Mouse (Mus musculus) megakaryocyte, embryonic 14.5 days (primary cell): ENCODE data around the gene Tubg2. TPM values are rescaled to one million over a fixed set of nuclear protein-coding genes. Genes with fewer than 3 reads are reported as not detected.

Source experiments
- H3K27me3 ChIP-seq: replicated peaks from 2 replicates; pipeline ENCODE3; 2012; ENCODE audit warnings: inconsistent platforms
- H3K36me3 ChIP-seq: replicated peaks from 2 replicates; pipeline ENCODE3; 2012; ENCODE audit warnings: low read length, inconsistent platforms, mixed read lengths
- H3K4me1 ChIP-seq: 2 replicates; pipeline ENCODE4 v1.6.1; 2012; ENCODE audit warnings: inconsistent platforms
- H3K4me3 ChIP-seq: replicated peaks from 2 replicates; pipeline ENCODE3; 2012; ENCODE audit warnings: moderate library complexity, mild to moderate bottlenecking, inconsistent platforms
- H3K9me3 ChIP-seq: 2 replicates; pipeline ENCODE4 v1.6.1; 2012; ENCODE audit warnings: inconsistent platforms
- FLI1 ChIP-seq: IDR thresholded peaks from 2 replicates; pipeline ENCODE4 v1.6.1; 2012; ENCODE audit warnings: low read length, inconsistent platforms, mixed read lengths
- GATA1 ChIP-seq: IDR thresholded peaks from 3 replicates; pipeline ENCODE4 v1.6.1; 2012; ENCODE audit warnings: mixed read lengths, low read length, inconsistent platforms, borderline replicate concordance
- polyA plus RNA-seq: library from polyadenylated mRNA; stranded (reverse); fragments of >175 nt; gene quantifications from 2 replicates; pipeline ENCODE4 v1.2.3, GENCODE M21; 2012; ENCODE audit warnings: low replicate concordance; ENCODE audit not compliant: insufficient read depth

Tubg2 gene
- not detected in 2 replicates for polyA plus RNA-seq

DNA sequence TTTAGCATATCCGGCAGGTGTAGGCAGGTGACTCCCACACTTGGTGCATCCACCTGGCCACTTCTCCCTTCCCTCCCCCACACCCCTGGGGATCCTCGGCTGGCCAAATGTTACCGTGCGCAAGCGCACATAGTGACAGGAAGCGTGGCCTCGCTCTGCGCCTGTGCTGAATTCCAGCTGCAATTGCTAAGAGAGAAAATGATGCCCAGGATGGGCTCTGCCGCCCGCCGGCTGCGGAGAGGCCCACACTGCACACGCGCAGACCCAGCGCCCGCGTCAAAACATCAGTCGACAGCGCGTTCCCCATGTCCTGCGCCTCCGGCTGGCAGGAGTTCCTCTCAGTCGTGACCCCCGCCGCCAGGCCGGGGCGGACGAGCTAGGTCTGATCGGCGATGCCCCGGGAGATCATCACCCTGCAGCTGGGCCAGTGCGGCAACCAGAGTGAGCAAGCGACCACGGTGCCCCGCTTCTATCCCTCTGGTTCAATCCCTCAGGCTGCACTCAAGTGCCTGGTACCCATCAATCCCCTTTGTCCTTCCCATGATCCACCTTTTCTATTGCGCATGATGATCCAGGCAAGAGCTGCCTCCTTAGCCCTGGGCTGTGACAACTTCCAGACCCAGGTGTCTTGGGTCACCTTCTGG is at the start of gene Tubg2:
TSS of gene Tubg2 (plus strand) at position 180 of the 644 bp plus-strand sequence.
- peak within 1 kb of the TSS; percentile 85 for H3K4me3 ChIP-seq
- no peaks in the 10 kb centered on the region for H3K36me3 ChIP-seq
- H3K4me1 ChIP-seq, result peaks cover 8% of the 10 kb centered on the region
- TF ChIP-seq GATA1 (no peak), FLI1 (no peak)
- peaks cover 54% of the 10 kb centered on the region for H3K27me3 ChIP-seq
- peaks cover 12% of the 10 kb centered on the region for H3K9me3 ChIP-seq

DNA sequence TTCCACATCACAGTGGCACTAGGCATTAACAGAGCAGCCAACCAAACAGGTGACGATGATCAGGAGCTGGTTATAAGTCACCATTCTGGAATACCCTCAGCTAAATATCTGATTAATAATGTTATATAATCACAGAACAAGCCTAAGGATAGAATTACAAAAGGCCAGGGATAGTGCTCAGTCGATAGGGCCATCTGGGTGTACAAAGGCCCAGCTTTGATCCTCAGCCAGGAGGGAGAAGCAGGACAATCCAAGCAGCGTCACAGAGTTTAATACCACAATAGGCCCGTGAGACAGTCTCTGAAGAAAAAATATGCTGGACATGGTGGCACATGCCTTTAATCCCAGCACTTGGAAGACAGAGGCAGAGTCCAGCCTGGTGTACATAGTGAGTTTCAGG is 46.4 kb upstream of the Tubg2 start:
- H3K9me3 ChIP-seq, result peaks cover 5% of the 10 kb centered on the region
- H3K36me3 ChIP-seq, result peaks cover 63% of the 10 kb centered on the region
- H3K4me1 ChIP-seq, result peaks cover 33% of the 10 kb centered on the region
- H3K4me3 ChIP-seq, result no peak overlapping the region
- no peaks in the 10 kb centered on the region for H3K27me3 ChIP-seq
- no peak for TF ChIP-seq GATA1
- no peak for TF ChIP-seq FLI1

DNA sequence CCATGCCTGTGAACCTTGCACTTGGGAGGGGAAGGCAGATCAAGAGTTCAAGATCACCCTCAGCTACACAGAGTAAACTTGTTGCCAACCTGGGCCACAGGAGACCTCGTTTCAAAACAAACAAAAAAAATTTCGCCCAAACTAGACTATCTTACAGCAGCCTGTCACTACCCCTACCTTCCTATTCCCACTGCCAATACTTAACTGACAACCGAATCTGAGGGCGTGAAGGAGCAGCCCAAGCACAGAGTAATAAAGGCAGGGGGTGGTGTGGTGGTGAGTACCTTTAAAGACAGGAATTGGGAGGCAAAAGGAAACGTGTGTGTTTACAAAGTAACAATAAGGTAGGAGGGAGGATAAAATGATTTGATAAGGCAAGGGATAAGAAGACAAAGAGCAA is 45.0 kb upstream of the Tubg2 start:
- Histone ChIP-seq H3K4me1 (peaks cover 33% of the 10 kb centered on the region), H3K9me3 (peaks cover 5% of the 10 kb centered on the region), H3K27me3 (no peaks in the 10 kb centered on the region), H3K4me3 (no peak overlapping the region), H3K36me3 (peaks cover 60% of the 10 kb centered on the region)
- no peak for TF ChIP-seq GATA1
- TF ChIP-seq FLI1, result no peak

DNA sequence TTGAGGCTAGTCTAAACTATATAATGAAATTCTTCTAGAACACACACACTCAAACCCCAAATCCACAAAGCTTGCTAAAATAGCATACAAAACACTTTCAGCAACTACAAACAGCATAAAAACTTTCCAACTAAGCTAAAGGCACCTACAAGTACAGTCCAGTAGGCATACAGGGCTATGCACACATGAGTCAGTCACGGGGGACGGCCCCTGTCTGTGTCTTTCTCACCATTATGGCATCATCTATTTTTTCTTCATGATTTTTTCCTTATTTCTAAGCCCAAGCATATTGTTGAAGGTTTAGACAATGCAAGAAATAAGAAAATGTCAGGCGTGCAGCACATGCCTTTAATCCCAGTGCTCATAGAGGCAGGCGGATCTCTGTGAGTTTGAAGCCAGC is 44.5 kb upstream of the Tubg2 start:
- no peak for TF ChIP-seq FLI1

DNA sequence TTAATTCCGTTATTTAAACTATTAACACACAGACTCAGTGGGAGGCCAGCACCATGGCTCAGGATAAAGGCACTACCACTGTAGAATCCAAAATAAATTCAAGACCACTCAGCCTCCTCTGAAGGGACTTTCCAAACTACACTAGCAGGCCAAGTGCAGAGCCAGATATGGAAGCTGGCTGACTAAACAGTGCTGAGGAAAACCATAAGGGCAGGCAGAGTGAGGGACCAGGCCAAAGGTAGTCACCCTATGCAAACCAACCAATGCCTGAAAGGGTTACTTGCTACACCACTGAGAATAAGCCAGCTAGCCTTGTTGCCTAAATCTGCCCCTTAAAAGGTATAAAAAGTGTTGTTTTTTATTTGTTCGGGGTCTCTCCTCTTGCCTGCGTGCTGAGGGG is 43.5 kb upstream of the Tubg2 start:
- peaks cover 5% of the 10 kb centered on the region for H3K9me3 ChIP-seq
- H3K27me3 ChIP-seq, result no peaks in the 10 kb centered on the region
- no peak overlapping the region for H3K4me3 ChIP-seq
- TF ChIP-seq GATA1, result no peak
- TF ChIP-seq FLI1, result no peak
- peaks cover 47% of the 10 kb centered on the region for H3K4me1 ChIP-seq
- H3K36me3 ChIP-seq, result peaks cover 61% of the 10 kb centered on the region

More for the DNA sequence above, 44.5 kb upstream of the Tubg2 start:
- Histone ChIP-seq H3K27me3 (no peaks in the 10 kb centered on the region), H3K4me1 (peaks cover 37% of the 10 kb centered on the region), H3K36me3 (peaks cover 60% of the 10 kb centered on the region), H3K4me3 (no peak overlapping the region), H3K9me3 (peaks cover 5% of the 10 kb centered on the region)

DNA sequence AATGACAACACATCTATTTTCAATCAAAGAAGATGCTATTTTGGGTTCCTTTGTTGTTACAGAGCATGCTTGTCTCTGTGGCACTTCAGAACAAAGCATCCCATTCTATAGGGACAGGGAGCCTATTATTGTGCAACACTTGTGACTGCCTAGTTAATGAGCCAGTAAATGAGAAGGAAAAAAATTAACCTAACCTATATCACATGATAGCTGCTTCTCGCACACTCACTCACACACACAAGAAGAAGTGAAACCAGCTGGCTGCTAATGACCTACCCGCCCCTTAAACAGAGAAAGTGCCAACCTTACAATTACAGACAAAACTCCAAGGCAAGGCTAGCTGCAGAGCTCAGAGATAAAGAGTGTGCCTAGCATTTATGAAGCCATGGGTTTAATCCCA is 40.1 kb upstream of the Tubg2 start:
- Histone ChIP-seq H3K4me1 (peaks cover 64% of the 10 kb centered on the region), H3K36me3 (peaks cover 46% of the 10 kb centered on the region), H3K4me3 (peak overlapping the region; percentile 23), H3K27me3 (no peaks in the 10 kb centered on the region), H3K9me3 (peaks cover 5% of the 10 kb centered on the region)
- TF ChIP-seq GATA1 (no peak), FLI1 (no peak)

DNA sequence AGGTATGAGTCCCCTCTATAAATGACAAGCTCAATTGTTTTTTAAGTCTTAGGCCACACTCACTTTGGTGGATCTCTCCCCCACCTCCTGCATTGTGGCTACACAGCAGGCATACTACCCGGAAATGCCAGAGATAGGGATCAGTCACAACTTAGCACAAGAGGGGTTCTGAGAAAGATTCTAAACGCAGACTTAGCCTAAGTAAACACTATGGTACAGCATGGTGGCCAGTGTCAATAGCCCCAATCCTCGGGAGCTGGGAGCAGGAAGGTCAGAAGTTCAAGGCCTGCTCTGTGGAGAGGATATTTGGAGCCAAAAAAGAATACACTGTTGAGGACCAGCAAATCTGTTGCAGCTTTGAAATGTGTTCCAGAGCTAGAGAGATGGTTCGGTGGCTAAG is 37.6 kb upstream of the Tubg2 start:
- TF ChIP-seq FLI1 (no peak), GATA1 (no peak)
- peak overlapping the region; percentile 96 for H3K4me3 ChIP-seq
- H3K9me3 ChIP-seq, result peaks cover under 1% of the 10 kb centered on the region; the same call in 1 of the 2 replicates
- H3K36me3 ChIP-seq, result peaks cover 45% of the 10 kb centered on the region
- H3K27me3 ChIP-seq, result no peaks in the 10 kb centered on the region
- H3K4me1 ChIP-seq, result peaks cover 64% of the 10 kb centered on the region

DNA sequence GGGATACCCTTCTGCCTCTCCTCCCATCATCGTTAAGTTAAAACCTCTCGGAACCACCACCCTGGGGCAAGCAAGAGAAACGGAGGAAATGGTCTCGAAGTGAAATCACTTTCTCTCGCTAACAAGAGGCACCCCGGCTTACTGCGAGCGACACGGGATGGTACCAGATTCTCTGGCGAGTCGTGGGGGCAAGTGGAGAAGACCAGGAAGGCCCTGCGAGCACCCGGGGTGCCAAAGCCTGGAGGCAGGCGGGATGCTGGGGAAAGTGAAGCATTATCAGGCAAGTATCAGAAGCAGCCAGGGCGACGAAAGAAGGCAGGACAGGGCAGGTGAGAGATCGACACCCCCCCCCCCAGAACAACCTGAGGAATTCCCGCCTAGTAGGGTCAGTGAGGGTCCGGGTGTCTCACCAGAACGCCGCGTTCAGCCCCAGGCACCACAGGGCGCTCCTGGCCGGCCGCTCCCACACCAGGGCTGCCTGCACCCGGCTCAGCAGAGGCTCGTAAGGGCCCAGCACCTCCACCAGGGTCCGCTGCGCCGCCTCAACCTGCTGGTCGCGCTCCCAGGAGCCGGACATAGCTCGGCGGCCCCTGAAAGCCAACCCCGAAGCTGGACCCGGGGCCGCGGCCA is 36.5 kb upstream of the Tubg2 start:
- Histone ChIP-seq H3K9me3 (no peaks in the 10 kb centered on the region), H3K4me3 (peak overlapping the region; percentile 96), H3K4me1 (peaks cover 64% of the 10 kb centered on the region), H3K27me3 (no peaks in the 10 kb centered on the region), H3K36me3 (peaks cover 49% of the 10 kb centered on the region)
- TF ChIP-seq GATA1 (no peak), FLI1 (no peak)

DNA sequence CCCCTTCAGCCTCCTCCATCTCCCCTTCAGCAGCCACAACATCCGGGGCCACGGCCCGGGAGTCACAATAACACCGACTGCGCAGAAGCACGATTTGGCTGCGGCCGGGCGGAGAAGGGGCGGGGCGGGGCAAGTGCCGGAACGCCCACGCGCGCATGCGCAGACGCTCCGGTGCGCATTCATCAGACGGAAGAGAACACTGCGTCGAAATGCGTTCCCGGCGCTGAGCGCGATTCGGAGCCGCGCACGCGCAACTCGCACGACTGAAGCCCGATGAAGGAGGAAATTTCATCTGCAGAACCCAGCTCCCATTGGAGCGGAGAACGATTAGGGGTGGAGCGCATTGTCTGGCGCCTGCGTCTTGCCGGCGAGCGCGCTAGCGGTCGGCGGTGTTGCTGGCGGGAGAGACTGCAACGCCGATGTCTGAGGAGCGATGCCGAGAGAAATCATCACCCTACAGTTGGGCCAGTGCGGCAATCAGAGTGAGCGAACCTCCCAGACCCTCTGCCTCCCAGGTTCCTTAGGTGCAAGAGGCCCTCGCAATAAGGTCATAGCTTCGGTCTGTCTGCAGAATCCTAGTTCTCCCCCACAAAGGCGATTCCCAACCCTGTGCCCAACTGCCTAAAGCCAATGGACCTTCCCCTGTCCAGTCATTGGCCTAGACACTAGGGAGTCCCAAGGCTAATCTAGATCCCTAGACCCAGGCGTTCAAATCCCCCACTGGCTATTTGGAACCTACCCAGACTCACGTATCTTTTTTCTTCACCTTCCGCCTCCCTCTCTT is 35.8 kb upstream of the Tubg2 start, which contains the start of the genes Retreg3 and Tubg1:
TSS of gene Retreg3 (minus strand) at position 133 of the 784 bp plus-strand sequence.
TSS of gene Tubg1 (plus strand) at position 178 of the 784 bp plus-strand sequence.
- TF ChIP-seq GATA1, result no peak
- no peak for TF ChIP-seq FLI1
- Histone ChIP-seq H3K27me3 (no peaks in the 10 kb centered on the region), H3K36me3 (peaks cover 48% of the 10 kb centered on the region), H3K4me1 (peaks cover 61% of the 10 kb centered on the region), H3K9me3 (no peaks in the 10 kb centered on the region), H3K4me3 (peak within 1 kb of the TSS; percentile 96)
